Mouse (Mus musculus) brain, embryonic 14.5 days (tissue): ENCODE data around the gene Ubr7. TPM values are rescaled to one million over a fixed set of nuclear protein-coding genes. Genes with fewer than 3 reads are reported as not detected.

Experiments used
- DNase-seq: peaks from one replicate; pipeline ENCODE4 v3.0.0-alpha.2; 2011; ENCODE audit warnings: low read depth
- CTCF ChIP-seq: fragments of 200-500 bp; IDR thresholded peaks from 2 replicates; pipeline ENCODE4 v1.5.1; 2012; ENCODE audit warnings: inconsistent platforms, mild to moderate bottlenecking, moderate library complexity, borderline replicate concordance; ENCODE audit not compliant: insufficient read depth, insufficient read length; ENCODE audit errors: extremely low read depth
- POLR2A ChIP-seq: fragments of 200-500 bp; IDR thresholded peaks from 2 replicates; pipeline ENCODE4 v1.6.1; 2012; ENCODE audit warnings: mild to moderate bottlenecking, inconsistent platforms, borderline replicate concordance; ENCODE audit not compliant: poor library complexity, insufficient read depth, insufficient read length, severe bottlenecking; ENCODE audit errors: extremely low read depth
- polyA plus RNA-seq: library from polyadenylated mRNA; depleted of rRNA; stranded (reverse); fragments of >200 nt; gene quantifications from 2 replicates; pipeline ENCODE4 v1.2.3, GENCODE M21; 2012; rRNA removed

Ubr7 gene
- polyA plus RNA-seq, 1 experiment, result 40.7 TPM

- no peak for DNase-seq
- TF ChIP-seq POLR2A (no peak), CTCF (no peak)
These were observed 20.4 kb downstream of the Ubr7 start for GRCm38 (mm10) chr12:102778151-102778550.

GRCm38 (mm10) chr12:102779452-102779851 lies 21.7 kb downstream of the Ubr7 start:
- peak; percentile 24; the same call in 1 of the 2 replicates for TF ChIP-seq CTCF
- no peak for TF ChIP-seq POLR2A
- peak; percentile 14 for DNase-seq

GRCm38 (mm10) chr12:102782841-102783240 lies 25.1 kb downstream of the Ubr7 start:
- DNase-seq, result no peak
- TF ChIP-seq CTCF (no peak), POLR2A (no peak)

GRCm38 (mm10) chr12:102784899-102785592 lies 27.3 kb downstream of the Ubr7 start:
- TF ChIP-seq POLR2A (no peak), CTCF (no peak)
- DNase-seq, result no peak

GRCm38 (mm10) chr12:102785593-102785985 lies 27.8 kb downstream of the Ubr7 start:
- no peak for DNase-seq

GRCm38 (mm10) chr12:102787927-102788326 lies 30.2 kb downstream of the Ubr7 start:
- TF ChIP-seq POLR2A, result no peak
- DNase-seq, result no peak

More at GRCm38 (mm10) chr12:102785593-102785985, 27.8 kb downstream of the Ubr7 start:
- TF ChIP-seq CTCF, result no peak
- no peak for TF ChIP-seq POLR2A

GRCm38 (mm10) chr12:102799528-102799927 lies 41.8 kb downstream of the Ubr7 start:
- DNase-seq, result no peak
- no peak for TF ChIP-seq CTCF
- no peak for TF ChIP-seq POLR2A

GRCm38 (mm10) chr12:102814858-102815257 lies 57.1 kb downstream of the Ubr7 start:
- TF ChIP-seq POLR2A (no peak), CTCF (no peak)
- no peak for DNase-seq

GRCm38 (mm10) chr12:102826399-102826798 lies 68.6 kb downstream of the Ubr7 start:
- no peak for DNase-seq
- TF ChIP-seq CTCF (no peak), POLR2A (no peak)

- no peak for DNase-seq
- TF ChIP-seq POLR2A (no peak), CTCF (no peak)
These were observed 69.4 kb downstream of the Ubr7 start for GRCm38 (mm10) chr12:102827119-102827518.

Other genes with a start within 250 kb of the Ubr7 start
- 56.3 and 74.5 TPM in 2 replicates for gene Chga, start 203.0 kb upstream of the Ubr7 start, polyA plus RNA-seq
- 32.3 and 34.0 TPM in 2 replicates for gene Itpk1, start 53.0 kb upstream of the Ubr7 start, polyA plus RNA-seq
- gene Moap1, start 14.3 kb upstream of the Ubr7 start, polyA plus RNA-seq, result 9.3 and 11.6 TPM in 2 replicates
- 4.9 and 5.0 TPM in 2 replicates for gene Tmem251, start 14.2 kb upstream of the Ubr7 start, polyA plus RNA-seq
- not detected in 2 replicates for gene Gm28051, start 202 bp upstream of the Ubr7 start, polyA plus RNA-seq
- gene Gon7, start 164 bp upstream of the Ubr7 start, polyA plus RNA-seq, result 21.9 and 24.1 TPM in 2 replicates
- 30.8 and 31.6 TPM in 2 replicates for gene Gm20604, start 705 bp downstream of the Ubr7 start, polyA plus RNA-seq
- 26.9 and 31.4 TPM in 2 replicates for gene Btbd7, start 120.5 kb downstream of the Ubr7 start, polyA plus RNA-seq
- gene Cox8c, start 141.3 kb downstream of the Ubr7 start, polyA plus RNA-seq, result not detected in 2 replicates
- gene Unc79, start 190.9 kb downstream of the Ubr7 start, polyA plus RNA-seq, result 40.6 and 43.1 TPM in 2 replicates